Mouse (Mus musculus): ENCODE measurements around the gene Tedc1. TPM values are rescaled to one million over a fixed set of nuclear protein-coding genes. Genes with fewer than 3 reads are reported as not detected.

Tedc1 gene
- polyA plus RNA-seq, 1 experiment from 2014 or later: 32.9 TPM

DNA sequence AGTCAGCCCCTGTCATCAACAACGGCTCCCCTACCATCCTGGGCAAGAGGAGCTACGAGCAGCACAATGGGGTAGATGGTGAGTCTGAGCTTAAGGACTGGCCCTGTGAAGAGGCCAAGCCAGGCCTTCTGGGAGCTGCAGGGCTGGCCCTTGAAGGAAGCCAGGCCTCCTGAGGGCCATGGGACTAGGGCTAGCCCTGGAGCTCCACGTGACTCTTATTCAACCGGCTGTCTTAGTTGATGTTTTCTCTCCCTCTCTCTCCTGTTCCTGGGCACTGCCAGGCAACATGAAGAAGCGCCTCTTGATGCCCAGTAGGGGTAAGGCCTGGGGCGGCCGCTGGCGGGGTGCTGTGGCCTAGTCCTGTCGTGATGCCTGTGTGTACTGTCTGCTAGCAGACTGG is 23.0 kb upstream of the Tedc1 start:
- H3K27ac ChIP-seq: no peak overlapping the region
- H3K9ac ChIP-seq: no peak overlapping the region
- ATAC-seq (ENCODE audit: low FRiP score, low read depth): no peak
- no peaks in the 10 kb centered on the region for H3K9me3 ChIP-seq
- no peak overlapping the region for H3K4me3 ChIP-seq
- 90% methylated on average over 9 of the region's 9 CpGs for WGBS
- peaks cover 100% of the 10 kb centered on the region for H3K36me3 ChIP-seq
- no peaks in the 10 kb centered on the region for H3K27me3 ChIP-seq (replicated peaks)
- H3K4me2 ChIP-seq (replicated peaks): no peak overlapping the region
- H3K4me1 ChIP-seq: peaks cover under 1% of the 10 kb centered on the region; the same call in 1 of the 2 replicates

- no peak overlapping the region for H3K9ac ChIP-seq
- 83% methylated on average over 5 of the region's 5 CpGs for WGBS
- no peaks in the 10 kb centered on the region for H3K9me3 ChIP-seq
- H3K4me2 ChIP-seq (replicated peaks): no peak overlapping the region
- peaks cover 7% of the 10 kb centered on the region for H3K4me1 ChIP-seq
- H3K36me3 ChIP-seq: peaks cover 99% of the 10 kb centered on the region
- H3K27me3 ChIP-seq (replicated peaks): no peaks in the 10 kb centered on the region
- no peak overlapping the region for H3K27ac ChIP-seq
- no peak for ATAC-seq (ENCODE audit: low FRiP score, low read depth)
- H3K4me3 ChIP-seq: no peak overlapping the region
Observed at GRCm38 (mm10) chr12:113133861-113134403, 22.3 kb upstream of the Tedc1 start.

GRCm38 (mm10) chr12:113134502-113134901 is 21.7 kb upstream of the Tedc1 start:
- Histone ChIP-seq H3K36me3 (peaks cover 93% of the 10 kb centered on the region), H3K9ac (no peak overlapping the region), H3K4me1 (peaks cover 13% of the 10 kb centered on the region), H3K4me3 (no peak overlapping the region), H3K27me3 (replicated peaks) (no peaks in the 10 kb centered on the region), H3K27ac (no peak overlapping the region), H3K9me3 (no peaks in the 10 kb centered on the region), H3K4me2 (replicated peaks) (no peak overlapping the region)
- no peak for ATAC-seq (ENCODE audit: low FRiP score, low read depth)
- 95% methylated on average over 4 of the region's 4 CpGs for WGBS

DNA sequence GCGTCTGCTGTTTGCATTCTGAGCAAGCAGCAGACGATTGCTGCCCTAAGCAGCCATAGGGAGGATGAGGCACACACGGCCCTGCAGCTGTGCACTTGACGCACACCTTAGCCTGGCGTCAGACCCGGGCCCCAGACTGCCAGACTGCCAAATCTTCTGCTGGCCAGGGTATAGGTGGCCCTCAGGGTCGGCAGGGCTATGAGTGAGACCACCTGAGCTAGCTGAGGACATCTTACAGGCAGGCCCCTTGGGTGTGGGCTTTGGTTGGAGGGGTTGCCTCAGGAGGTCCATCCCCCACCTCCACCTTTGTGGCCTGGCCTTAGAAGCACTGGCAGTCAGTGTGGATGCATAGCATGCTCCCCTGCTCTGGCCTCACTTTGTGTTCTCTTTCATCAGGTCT is 20.8 kb upstream of the Tedc1 start:
- peaks cover 84% of the 10 kb centered on the region for H3K36me3 ChIP-seq
- no peak overlapping the region for H3K27ac ChIP-seq
- no peak for ATAC-seq (ENCODE audit: low FRiP score, low read depth)
- peaks cover 19% of the 10 kb centered on the region for H3K4me1 ChIP-seq
- H3K9ac ChIP-seq: no peak overlapping the region
- 93% methylated on average over 7 of the region's 7 CpGs for WGBS
- H3K4me3 ChIP-seq: no peak overlapping the region
- no peak overlapping the region for H3K4me2 ChIP-seq (replicated peaks)
- H3K27me3 ChIP-seq (replicated peaks): no peaks in the 10 kb centered on the region
- no peaks in the 10 kb centered on the region for H3K9me3 ChIP-seq

DNA sequence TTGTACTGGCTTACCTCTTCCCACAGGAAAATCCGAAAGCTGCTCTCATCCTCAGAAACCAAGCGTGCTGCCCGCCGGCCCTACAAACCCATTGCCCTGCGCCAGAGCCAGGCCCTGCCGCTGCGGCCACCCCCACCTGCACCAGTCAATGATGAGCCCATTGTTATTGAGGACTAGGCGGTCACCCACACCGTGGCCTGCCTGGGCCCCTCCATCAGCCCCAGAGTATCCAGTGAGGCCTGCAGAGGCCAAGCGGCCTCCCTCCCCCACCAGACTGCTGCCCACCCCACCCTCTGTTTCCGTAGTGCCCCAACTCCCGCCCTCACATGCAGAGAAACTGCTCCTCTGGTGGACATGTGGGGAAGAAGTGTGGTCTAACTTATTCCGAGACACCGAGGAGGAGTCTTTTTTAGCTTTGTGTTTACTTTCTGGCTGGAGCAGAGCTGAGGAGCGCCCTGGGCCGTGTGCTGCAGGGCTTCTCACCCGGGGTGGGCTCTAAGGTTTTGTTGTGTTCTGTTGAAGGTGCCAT is 19.7 kb upstream of the Tedc1 start:
- H3K27me3 ChIP-seq (replicated peaks): no peaks in the 10 kb centered on the region
- H3K9ac ChIP-seq: no peak overlapping the region
- H3K36me3 ChIP-seq: peaks cover 73% of the 10 kb centered on the region
- ATAC-seq (ENCODE audit: low FRiP score, low read depth): no peak
- no peaks in the 10 kb centered on the region for H3K9me3 ChIP-seq
- no peak overlapping the region for H3K4me3 ChIP-seq
- WGBS: 79% methylated on average over 17 of the region's 17 CpGs
- no peak overlapping the region for H3K27ac ChIP-seq
- peaks cover 26% of the 10 kb centered on the region for H3K4me1 ChIP-seq
- no peak overlapping the region for H3K4me2 ChIP-seq (replicated peaks)

DNA sequence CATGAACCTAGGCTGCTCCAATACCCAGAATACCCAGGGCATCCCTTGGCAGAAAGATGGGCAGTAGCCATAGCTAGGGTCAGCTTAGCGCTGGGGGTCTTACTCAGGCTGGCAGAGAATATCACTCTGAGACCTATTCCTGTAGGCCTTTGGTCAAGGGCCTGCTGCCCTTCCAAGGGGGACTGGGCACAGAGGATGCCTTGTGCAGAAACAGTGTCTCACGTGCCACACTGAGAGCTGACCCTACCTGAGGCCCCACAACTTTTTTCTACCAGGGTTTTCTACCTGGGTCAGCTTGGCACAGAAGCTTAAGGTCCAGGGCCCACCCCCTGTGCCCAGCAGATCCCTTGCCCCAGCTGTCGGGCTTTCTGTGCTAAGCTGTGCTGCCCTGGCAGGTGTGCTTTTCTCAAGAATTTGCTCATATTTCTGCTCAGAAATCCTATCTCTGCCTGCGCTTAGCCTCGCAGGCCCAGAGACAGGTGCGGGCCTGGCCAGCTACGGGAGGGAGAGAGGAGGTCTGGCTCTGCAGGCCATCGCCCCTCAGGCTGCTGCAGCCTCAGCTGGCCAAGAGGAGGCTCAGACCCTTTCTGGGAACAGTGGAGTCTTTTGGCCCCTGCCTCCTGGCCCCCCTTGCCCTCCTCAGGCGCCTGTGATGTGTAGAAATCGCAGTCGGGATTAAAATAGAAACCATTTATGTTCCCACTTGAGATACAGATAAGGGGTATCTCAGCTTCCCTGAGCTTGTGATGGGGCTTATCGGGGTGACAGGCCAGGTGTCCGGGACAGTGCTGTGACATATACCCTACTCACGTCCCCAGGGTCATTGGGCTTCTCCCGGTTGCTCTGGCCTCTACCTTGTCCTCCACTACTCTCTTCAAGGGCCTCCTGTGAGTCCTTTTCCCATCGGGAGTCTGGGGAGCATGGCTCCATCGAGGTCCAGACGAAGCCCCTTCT is 18.7 kb upstream of the Tedc1 start:
- Histone ChIP-seq H3K9me3 (no peaks in the 10 kb centered on the region), H3K4me1 (peaks cover 36% of the 10 kb centered on the region), H3K36me3 (peaks cover 63% of the 10 kb centered on the region), H3K9ac (no peak overlapping the region), H3K27ac (no peak overlapping the region), H3K27me3 (replicated peaks) (peaks cover 6% of the 10 kb centered on the region; the same call in 1 of the 2 replicates), H3K4me3 (no peak overlapping the region), H3K4me2 (replicated peaks) (no peak overlapping the region)
- WGBS: 87% methylated on average over 18 of the region's 18 CpGs
- ATAC-seq (ENCODE audit: low FRiP score, low read depth): no peak

DNA sequence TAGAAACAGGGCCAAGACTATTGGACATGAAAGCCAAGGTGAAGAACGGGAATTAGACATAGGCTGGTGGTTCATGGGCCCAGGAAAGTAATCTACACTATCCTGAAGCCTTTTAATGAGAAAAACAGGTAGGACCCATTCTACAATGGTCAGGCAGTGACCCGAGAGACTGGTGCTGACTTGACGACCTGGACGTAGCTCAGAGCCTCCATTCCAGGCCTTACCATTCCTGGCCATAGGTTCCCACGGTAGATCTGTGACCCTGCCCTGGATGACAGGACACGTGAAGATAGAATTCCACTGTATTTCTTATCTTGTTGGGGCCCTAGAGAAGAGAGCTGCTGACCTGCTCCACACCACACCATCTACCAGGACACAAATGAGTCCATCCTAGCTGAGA is 17.9 kb upstream of the Tedc1 start:
- Histone ChIP-seq H3K9me3 (no peaks in the 10 kb centered on the region), H3K4me1 (peaks cover 44% of the 10 kb centered on the region), H3K4me3 (no peak overlapping the region), H3K36me3 (peaks cover 56% of the 10 kb centered on the region), H3K9ac (no peak overlapping the region), H3K4me2 (replicated peaks) (no peak overlapping the region), H3K27me3 (replicated peaks) (peaks cover 6% of the 10 kb centered on the region; the same call in 1 of the 2 replicates), H3K27ac (no peak overlapping the region)
- ATAC-seq (ENCODE audit: low FRiP score, low read depth): no peak
- 79% methylated on average over 6 of the region's 6 CpGs for WGBS

- Histone ChIP-seq H3K4me3 (peak overlapping the region; percentile 59; the same call in 1 of the 2 replicates), H3K27me3 (replicated peaks) (peaks cover 6% of the 10 kb centered on the region; the same call in 1 of the 2 replicates), H3K4me1 (peaks cover 45% of the 10 kb centered on the region), H3K9me3 (no peaks in the 10 kb centered on the region), H3K9ac (peak overlapping the region; percentile 64; the same call in 1 of the 2 replicates), H3K4me2 (replicated peaks) (peak overlapping the region; percentile 80), H3K36me3 (peaks cover 55% of the 10 kb centered on the region), H3K27ac (peak overlapping the region; percentile 57; the same call in 1 of the 2 replicates)
- peak; percentile 3; the same call in 1 of the 2 replicates for ATAC-seq (ENCODE audit: low FRiP score, low read depth)
- WGBS: 39% methylated on average over 11 of the region's 11 CpGs
Observed at GRCm38 (mm10) chr12:113138901-113139864, 17.0 kb upstream of the Tedc1 start.

GRCm38 (mm10) chr12:113139908-113140615 is 16.2 kb upstream of the Tedc1 start, which contains the start of gene Crip2:
TSS of gene Crip2 (plus strand) at chr12:113140236.
- peak within 1 kb of the TSS; percentile 59 for H3K4me3 ChIP-seq
- H3K9me3 ChIP-seq: no peaks in the 10 kb centered on the region
- H3K36me3 ChIP-seq: peaks cover 55% of the 10 kb centered on the region
- under 1% methylated on average over 68 of the region's 68 CpGs for WGBS
- peak within 1 kb of the TSS; percentile 66 for H3K27ac ChIP-seq
- peak within 1 kb of the TSS; percentile 80 for H3K4me2 ChIP-seq (replicated peaks)
- peaks cover 6% of the 10 kb centered on the region; the same call in 1 of the 2 replicates for H3K27me3 ChIP-seq (replicated peaks)
- peaks cover 45% of the 10 kb centered on the region for H3K4me1 ChIP-seq
- peak within 1 kb of the TSS; percentile 64 for H3K9ac ChIP-seq
- peak; percentile 90 for ATAC-seq (ENCODE audit: low FRiP score, low read depth)

DNA sequence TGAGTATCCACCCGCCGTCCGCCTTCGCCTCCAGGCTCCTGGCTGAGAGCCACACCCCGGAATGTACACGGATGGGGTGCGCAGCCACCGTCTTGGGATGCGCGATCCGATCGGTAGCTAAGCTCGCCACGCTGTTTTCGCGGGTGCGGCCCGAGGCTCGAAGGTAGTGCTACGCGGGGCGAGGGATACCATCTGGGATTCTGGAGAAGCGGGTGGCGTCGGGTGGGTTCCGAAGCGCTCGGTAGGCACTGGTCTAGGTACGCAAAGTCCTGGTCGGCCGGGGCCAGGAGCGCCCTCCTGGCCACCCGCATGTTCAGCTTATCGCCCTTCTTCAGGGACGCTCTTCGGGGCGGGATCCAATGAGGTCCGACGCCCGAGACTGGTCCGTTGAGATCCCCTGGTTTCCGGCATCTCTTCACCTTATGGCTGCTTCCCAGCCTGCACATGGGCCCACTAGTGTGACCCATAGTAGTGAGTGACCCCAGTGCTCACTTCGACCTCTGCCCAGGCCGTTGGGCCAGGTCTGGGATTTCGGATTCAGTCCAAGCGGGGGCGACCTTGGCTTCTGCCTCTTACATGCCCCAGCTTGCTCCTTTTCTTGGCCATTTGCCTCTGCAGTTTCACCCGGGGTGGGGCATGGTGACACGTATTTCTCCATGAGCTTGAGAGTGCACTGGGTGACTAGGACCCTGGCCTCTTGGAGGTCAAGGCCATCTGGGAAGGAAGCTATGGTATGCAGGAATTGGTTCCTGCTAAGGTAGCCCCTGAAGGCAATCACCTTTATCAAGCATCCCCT is 15.4 kb upstream of the Tedc1 start:
- Histone ChIP-seq H3K4me2 (replicated peaks) (peak overlapping the region; percentile 80), H3K9ac (peak overlapping the region; percentile 64), H3K4me3 (peak overlapping the region; percentile 59), H3K4me1 (peaks cover 45% of the 10 kb centered on the region), H3K27me3 (replicated peaks) (peaks cover 7% of the 10 kb centered on the region; the same call in 1 of the 2 replicates), H3K36me3 (peaks cover 55% of the 10 kb centered on the region), H3K9me3 (no peaks in the 10 kb centered on the region), H3K27ac (peak overlapping the region; percentile 66)
- WGBS: 2% methylated on average over 49 of the region's 49 CpGs
- ATAC-seq (ENCODE audit: low FRiP score, low read depth): no peak; the same call in 1 of the 2 replicates
